Mouse (Mus musculus) stomach, postnatal 0 days (tissue): ENCODE measurements around the gene Ntrk2.

ENCODE experiments used
- CTCF ChIP-seq: IDR thresholded peaks from 2 replicates; pipeline ENCODE4 v1.5.1; 2016; ENCODE audit warnings: antibody characterized with exemption, low read depth, mild to moderate bottlenecking, moderate library complexity
- EP300 ChIP-seq: optimal IDR thresholded peaks from 2 replicates; pipeline ENCODE3; 2016; ENCODE audit warnings: antibody characterized with exemption

DNA sequence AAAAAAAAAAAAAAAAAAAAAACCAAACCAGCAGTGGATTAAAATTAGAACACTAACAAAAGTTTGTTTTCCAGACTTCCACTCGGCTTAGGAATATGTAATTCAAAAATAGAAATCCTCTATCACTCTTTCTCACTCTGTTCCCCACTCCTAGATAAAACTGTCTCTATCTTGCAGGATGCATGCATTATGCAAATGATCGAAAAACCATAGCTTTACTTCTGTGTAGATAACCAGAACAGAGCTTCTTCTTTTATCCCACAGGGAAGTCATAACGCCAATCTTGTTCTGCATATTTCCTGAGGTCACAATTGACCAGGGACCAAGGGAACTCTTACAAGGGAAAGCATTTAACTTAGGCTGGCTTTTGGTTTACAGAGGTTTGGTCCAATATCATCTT is 76.1 kb downstream of the Ntrk2 start:
- TF ChIP-seq CTCF = no peak
- TF ChIP-seq EP300 = no peak
